Mouse (Mus musculus): Measurements from ENCODE around the gene Robo1.
A peak's percentile ranks its signal among the peaks of the same experiment; 100 is the strongest.

Gene Robo1

DNA sequence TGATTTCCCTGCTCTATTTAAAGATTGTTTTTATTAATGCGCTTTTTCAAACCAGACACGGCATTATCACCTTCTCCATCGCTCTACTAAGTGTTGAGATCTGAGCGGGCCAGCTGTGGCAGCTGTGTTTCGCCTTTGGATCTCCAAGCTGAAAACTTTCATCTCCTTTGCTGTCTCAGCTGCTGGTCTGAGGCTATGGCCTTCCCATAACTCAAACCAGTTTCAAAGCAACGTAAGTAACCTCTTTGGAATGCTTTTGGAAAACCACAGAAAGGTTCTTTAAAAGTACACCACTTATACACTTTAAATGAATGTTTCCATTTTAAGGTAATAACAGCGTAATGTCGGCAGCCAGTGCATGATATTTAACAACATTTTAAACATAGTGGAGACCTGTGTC lies 520.3 kb downstream of the Robo1 start:
- no peak for ATAC-seq (ENCODE audit: low TSS enrichment)

DNA sequence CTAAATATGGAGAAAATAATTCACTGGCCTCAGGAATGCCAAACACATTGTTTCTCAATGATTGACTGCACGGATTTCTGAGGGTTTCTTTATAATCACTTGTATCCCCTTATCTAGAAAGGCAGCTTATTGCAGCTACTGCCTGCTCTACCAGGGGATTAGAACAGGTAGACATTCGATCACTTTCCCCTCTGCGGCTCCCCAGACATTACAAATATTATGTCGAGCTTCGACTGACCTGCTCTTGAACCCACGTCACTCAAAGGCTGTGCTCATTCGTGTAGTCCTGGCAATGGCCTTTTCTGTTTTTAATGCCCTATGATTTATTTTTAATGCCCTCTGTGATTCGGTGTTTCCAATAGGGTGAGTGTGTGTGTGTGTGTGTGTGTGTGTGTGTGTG lies 521.4 kb downstream of the Robo1 start:
- no peak for ATAC-seq (ENCODE audit: low TSS enrichment)

DNA sequence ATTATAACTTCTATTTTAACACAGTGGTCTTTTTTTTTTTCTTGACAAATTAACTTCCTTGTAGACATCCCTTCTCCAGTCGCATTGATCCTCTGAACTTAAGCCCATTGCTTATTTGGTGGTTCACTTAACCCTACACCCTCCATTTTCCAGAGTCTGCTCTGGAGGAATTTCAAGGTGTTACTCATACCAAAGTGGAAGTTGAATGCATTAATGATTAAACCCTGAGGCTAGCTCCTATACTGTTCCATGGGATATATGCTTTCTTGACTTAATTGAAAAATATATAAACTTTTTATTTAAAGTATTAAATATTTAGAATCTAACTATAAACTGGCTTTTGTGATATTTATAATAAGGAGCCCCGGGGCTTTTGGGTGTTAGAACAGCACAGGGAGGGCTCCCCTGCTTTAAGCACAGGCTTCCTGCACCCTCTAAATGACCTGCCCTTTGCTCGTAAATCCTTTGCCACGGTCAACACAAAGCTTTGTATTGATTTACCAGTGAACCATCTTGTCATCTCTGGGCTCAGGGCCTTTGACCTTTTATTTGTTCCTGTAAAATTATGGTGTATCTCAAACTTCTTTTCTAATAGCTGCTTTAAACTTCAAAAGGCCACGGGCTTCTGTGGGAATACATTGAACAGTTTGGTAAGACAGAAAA lies 522.4 kb downstream of the Robo1 start:
- ATAC-seq (ENCODE audit: low TSS enrichment) = no peak

DNA sequence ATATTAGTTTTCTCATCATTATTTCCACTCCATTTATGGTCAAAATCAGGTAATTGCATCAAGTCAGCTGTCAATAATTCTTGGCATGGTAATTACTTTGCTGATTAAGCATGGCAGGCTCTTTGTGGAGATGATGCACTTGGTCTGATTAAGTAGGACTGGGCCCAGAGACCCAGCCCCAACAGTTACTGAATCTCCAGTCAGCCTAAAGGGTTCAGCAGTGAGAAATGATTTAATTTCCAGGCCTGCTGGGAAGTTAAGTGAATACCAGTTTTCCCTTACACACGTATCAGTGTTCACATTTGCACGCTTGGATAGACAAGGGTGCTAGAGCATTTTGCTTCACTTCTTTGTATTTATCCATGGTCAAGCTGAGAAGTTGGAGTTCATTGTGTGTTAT lies 526.2 kb downstream of the Robo1 start:
- ATAC-seq (ENCODE audit: low TSS enrichment) = no peak

DNA sequence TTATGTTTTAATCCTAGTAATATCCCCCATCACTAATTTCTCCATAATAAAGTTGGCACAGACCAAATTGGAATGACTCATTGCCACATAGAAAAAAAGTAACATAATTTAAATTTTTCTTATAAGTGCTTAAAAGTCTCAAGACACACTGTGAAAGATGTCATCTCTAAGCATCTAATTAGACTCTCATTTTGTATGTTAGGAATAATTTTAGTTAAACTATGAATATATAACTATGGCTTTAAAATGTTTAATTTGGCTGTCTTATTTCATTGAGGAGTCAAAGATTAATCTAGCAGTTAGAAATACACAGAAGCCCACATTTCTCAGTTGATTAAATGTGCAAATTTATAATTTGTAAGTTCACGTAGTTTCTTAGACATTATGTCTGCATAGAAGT lies 530.9 kb downstream of the Robo1 start:
- no peak for ATAC-seq (ENCODE audit: low TSS enrichment)

GRCm38 (mm10) chr16:72841066-72841465 lies 533.0 kb downstream of the Robo1 start:
- no peak for ATAC-seq (ENCODE audit: low TSS enrichment)

- peak; percentile 86 for ATAC-seq (ENCODE audit: low TSS enrichment)
These were observed 546.0 kb downstream of the Robo1 start for GRCm38 (mm10) chr16:72854101-72854500.

DNA sequence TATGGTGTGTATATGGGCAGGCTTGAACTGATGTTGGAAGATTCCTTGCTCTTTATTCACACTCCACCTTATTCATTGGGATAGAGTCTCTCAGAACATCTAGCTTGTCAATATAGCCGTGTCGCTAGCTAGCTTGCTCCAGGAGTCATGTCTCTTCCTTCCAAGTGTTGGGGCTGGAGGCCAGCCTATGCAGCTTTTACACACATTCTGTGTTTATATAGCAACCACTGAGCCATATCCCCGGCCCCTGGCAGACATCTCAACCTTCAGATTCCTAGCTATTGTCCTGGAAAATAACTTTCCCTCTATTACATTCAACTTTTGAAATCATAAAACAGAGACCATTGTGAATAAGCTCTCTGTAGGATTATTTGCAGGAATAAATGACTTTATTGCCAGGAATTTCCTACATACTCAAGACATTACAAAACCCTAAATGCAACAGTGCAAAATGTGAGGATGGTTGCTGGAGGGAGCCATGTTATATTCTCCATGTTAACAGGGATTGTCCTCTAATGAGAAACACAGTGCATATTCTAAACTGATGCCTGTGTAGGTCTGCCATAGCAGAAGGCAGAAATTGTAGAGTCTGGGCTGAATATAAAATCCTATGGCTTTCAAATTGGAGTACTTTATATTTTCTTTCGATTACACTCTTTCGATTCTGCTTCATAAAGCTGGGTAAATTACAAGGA lies 546.9 kb downstream of the Robo1 start:
- no peak for ATAC-seq (ENCODE audit: low TSS enrichment)

GRCm38 (mm10) chr16:72861707-72862277 lies 553.7 kb downstream of the Robo1 start:
- ATAC-seq (ENCODE audit: low TSS enrichment) = peak; percentile 34; the same call in 1 of the 2 replicates

- ATAC-seq (ENCODE audit: low TSS enrichment) = no peak
These were observed 557.9 kb downstream of the Robo1 start for GRCm38 (mm10) chr16:72866011-72866410.

- ATAC-seq (ENCODE audit: low TSS enrichment) = no peak
These were observed 567.0 kb downstream of the Robo1 start for GRCm38 (mm10) chr16:72874934-72875732.

DNA sequence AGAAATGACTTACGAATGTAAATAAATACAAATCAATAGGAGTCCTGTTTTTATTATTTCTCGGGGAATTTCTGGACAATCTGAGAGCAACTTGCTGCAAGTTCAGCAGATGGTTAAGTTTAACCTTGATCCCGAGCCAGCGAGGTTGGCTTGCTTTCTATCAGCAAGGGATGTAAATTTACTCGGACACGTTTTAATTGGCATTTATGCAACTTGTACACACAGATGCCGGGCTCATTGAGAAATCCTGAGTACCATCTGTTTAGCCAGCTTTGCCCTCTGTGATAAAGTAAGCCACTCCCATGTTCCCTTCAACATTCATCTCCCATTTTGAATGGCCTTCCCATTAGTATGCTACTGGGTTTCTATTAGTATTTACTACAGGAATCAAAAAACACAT lies 580.0 kb downstream of the Robo1 start:
- no peak for ATAC-seq (ENCODE audit: low TSS enrichment)

DNA sequence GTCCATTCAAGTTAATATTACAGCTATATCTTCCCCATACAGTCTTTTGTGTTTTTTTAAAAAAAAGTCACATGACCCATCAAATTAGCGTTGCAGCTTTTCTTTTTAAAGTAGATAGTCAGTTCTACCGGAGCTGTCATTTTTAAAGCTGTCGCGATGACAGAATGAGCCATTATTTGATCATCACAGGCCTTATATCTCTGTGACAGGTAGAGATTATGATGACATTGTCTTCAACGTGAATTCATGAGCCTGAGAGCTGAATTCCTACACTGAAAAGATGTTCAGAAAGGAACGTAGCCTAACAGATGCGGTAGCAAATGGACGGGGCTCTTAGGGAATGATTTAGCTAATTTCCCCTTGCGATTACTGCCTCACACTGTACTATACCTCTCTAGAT lies 581.3 kb downstream of the Robo1 start:
- ATAC-seq (ENCODE audit: low TSS enrichment) = no peak

GRCm38 (mm10) chr16:72897125-72897524 lies 589.0 kb downstream of the Robo1 start:
- ATAC-seq (ENCODE audit: low TSS enrichment) = no peak; the same call in 1 of the 2 replicates

DNA sequence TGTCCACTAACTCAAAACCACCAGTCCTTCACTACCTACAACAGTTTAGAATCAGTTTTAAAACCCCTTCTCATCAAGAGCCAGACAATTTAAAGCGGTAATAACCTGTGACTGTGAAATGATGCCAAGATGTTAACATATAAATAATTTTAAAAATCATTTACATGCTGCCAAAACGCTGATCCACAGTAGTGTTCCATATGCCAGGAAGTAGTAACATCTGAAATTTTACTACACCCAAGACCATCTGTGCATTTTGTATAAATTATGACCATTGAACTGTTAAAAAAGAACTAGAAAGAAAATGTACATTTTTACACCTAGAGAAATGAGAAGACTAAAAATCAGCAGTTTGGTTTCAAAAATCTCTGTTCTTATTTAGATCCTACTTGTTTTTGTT lies 600.8 kb downstream of the Robo1 start:
- ATAC-seq (ENCODE audit: low TSS enrichment) = peak; percentile 52; the same call in 1 of the 2 replicates

GRCm38 (mm10) chr16:72913134-72913533 lies 605.0 kb downstream of the Robo1 start:
- peak; percentile 85 for ATAC-seq (ENCODE audit: low TSS enrichment)

GRCm38 (mm10) chr16:72914068-72914630 lies 606.0 kb downstream of the Robo1 start:
- peak; percentile 96 for ATAC-seq (ENCODE audit: low TSS enrichment)

- no peak for ATAC-seq (ENCODE audit: low TSS enrichment)
These were observed 611.9 kb downstream of the Robo1 start for GRCm38 (mm10) chr16:72920013-72920412.

DNA sequence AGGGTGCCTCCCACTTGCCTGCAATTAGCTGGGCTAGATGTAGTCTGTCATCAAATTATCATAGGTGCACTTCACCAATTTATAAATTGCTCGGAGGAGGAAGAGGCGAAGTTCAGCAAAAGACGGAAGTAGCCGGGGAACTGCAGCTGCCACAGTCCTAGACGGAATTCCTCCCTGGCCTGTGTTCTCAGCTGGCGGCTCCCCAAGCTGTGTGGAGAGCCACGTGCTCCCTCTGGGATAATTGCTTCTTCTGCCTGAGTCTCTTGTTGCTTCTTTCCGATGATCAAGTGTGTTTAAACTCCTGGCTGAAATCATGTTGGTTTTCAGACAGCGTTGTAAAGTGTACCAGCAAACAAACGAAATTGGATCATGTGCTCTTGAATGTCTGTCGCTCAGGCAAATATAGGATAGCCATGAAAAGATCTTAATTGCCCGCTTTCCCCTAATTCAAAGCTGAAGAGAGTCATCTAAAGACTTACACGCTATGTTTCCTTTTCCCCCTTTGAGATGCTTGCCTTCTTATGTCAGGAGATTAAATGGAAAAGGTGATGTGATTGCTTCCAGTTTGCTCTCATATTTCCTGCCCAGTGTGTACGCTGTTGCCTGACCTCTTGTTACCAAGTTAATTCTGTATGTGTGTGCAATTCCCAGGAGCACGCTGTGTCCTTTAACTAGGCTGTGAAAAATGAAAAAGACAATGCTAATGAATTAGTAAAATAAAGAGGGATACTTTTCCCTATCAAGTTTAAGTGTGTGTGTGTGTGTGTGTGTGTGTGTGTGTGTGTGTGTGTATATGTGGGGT lies 616.5 kb downstream of the Robo1 start:
- peak; percentile 87 for ATAC-seq (ENCODE audit: low TSS enrichment)

GRCm38 (mm10) chr16:72928525-72929122 lies 620.5 kb downstream of the Robo1 start:
- ATAC-seq (ENCODE audit: low TSS enrichment) = no peak

GRCm38 (mm10) chr16:72930871-72931270 lies 622.8 kb downstream of the Robo1 start:
- no peak for ATAC-seq (ENCODE audit: low TSS enrichment)

All from frontal cortex, adult (tissue).